Mouse (Mus musculus) embryonic facial prominence, embryonic 11.5 days (tissue): Measurements from ENCODE around the gene A930017K11Rik. TPM values are rescaled to one million over a fixed set of nuclear protein-coding genes. Genes with fewer than 3 reads are reported as not detected.

Experiments used
- ATAC-seq: fragments of 200-750 bp; cut with Nextera tagmentation; replicated peaks from 2 replicates; pipeline ENCODE4 v1.8.0; 2017; ENCODE audit warnings: low read depth; ENCODE audit not compliant: insufficient number of reproducible peaks, low FRiP score, low TSS enrichment
- DNase-seq: peaks from one replicate; pipeline ENCODE4 v3.0.0-alpha.2; 2015; ENCODE audit warnings: low spot score
- H3K27ac ChIP-seq: fragments of 300-500 bp; sonication (generic); replicated peaks from 2 replicates; pipeline ENCODE4 v1.5.1; 2014; ENCODE audit warnings: mild to moderate bottlenecking, low read depth, low read length, control low read depth
- H3K27me3 ChIP-seq: fragments of 300-500 bp; sonication (generic); 2 replicates; pipeline ENCODE4 v1.6.1; 2014; ENCODE audit warnings: mild to moderate bottlenecking, low read length, moderate library complexity, mixed read lengths; ENCODE audit not compliant: control insufficient read depth, insufficient read depth
- H3K36me3 ChIP-seq: fragments of 300-500 bp; sonication (generic); replicated peaks from 2 replicates; pipeline ENCODE4 v1.6.1; 2014; ENCODE audit warnings: low read depth, mild to moderate bottlenecking, low read length, moderate library complexity, mixed read lengths; ENCODE audit not compliant: control insufficient read depth, insufficient read depth
- H3K4me1 ChIP-seq: fragments of 300-500 bp; sonication (generic); 2 replicates; pipeline ENCODE4 v1.6.1; 2014; ENCODE audit warnings: low read length, mixed read lengths; ENCODE audit not compliant: control insufficient read depth, insufficient read depth
- H3K4me2 ChIP-seq: fragments of 300-500 bp; sonication (generic); 2 replicates; pipeline ENCODE4 v1.6.1; 2014; ENCODE audit warnings: low read depth, mild to moderate bottlenecking, control low read depth, low read length, moderate library complexity
- H3K4me3 ChIP-seq: fragments of 300-500 bp; sonication (generic); 2 replicates; pipeline ENCODE4 v1.5.1; 2014; ENCODE audit warnings: low read depth, low read length, control low read depth
- H3K9ac ChIP-seq: fragments of 300-500 bp; sonication (generic); replicated peaks from 2 replicates; pipeline ENCODE4 v1.6.1; 2014; ENCODE audit warnings: mild to moderate bottlenecking, control low read depth, low read length
- H3K9me3 ChIP-seq: fragments of 300-500 bp; sonication (generic); replicated peaks from 2 replicates; pipeline ENCODE4 v1.6.1; 2016; ENCODE audit warnings: mild to moderate bottlenecking, low read length, inconsistent platforms, mixed read lengths; ENCODE audit not compliant: control insufficient read depth
- WGBS: fragments of 180-500 bp; shearing (Covaris S2); extraction: QIAGEN DNeasy Blood & Tissue Kit; methylation state at CpG from one replicate; pipeline ENCODE4 v1.1.7; 2014; 5-methylcytosine and 5-hydroxymethylcytosine counted together
- polyA plus RNA-seq: library from polyadenylated mRNA; unstranded; fragments of >200 nt; fragmentation: Nextera tagmentation; extraction: Ambion mirVana; gene quantifications from 2 replicates; pipeline ENCODE4 v1.2.1, GENCODE M21; 2014

Gene A930017K11Rik
- polyA plus RNA-seq, 1 experiment from 2014 or later: 0.49 TPM

DNA sequence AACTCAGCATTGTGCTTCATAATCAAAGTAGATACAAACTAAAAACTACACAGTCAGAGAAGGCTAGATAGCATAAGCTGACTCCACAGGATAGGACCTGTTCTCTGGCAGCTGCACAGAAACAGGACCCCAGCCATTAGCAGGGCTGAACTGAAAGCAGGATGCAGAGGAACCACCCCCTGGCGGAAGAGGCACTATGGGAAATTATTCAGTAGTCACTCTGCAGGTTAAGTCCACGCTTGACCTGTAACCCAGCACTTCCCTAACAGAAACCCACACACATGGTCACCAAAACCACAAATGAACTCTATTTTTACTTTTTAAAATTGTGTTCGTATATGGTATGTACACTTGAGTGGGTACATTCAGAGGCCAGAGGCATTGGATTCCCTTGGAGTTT lies 49.3 kb downstream of the A930017K11Rik start:
- Histone ChIP-seq H3K4me2 (no peak overlapping the region), H3K9me3 (no peaks in the 10 kb centered on the region), H3K4me1 (no peaks in the 10 kb centered on the region), H3K27ac (no peak overlapping the region), H3K9ac (no peak overlapping the region), H3K27me3 (no peaks in the 10 kb centered on the region), H3K4me3 (no peak overlapping the region), H3K36me3 (no peaks in the 10 kb centered on the region; the same call in 1 of the 2 replicates)
- DNase-seq (no peak), ATAC-seq (no peak)
- 80% methylated on average over 3 of the region's 3 CpGs for WGBS

- H3K27me3 ChIP-seq: no peaks in the 10 kb centered on the region
- no peaks in the 10 kb centered on the region for H3K9me3 ChIP-seq
- H3K27ac ChIP-seq: no peak overlapping the region
- WGBS: 90% methylated on average over 1 of the region's 1 CpGs
- H3K4me2 ChIP-seq: no peak overlapping the region
- no peak overlapping the region for H3K4me3 ChIP-seq
- no peak for DNase-seq
- no peak for ATAC-seq
- no peaks in the 10 kb centered on the region for H3K4me1 ChIP-seq
- H3K36me3 ChIP-seq: no peaks in the 10 kb centered on the region; the same call in 1 of the 2 replicates
- H3K9ac ChIP-seq: no peak overlapping the region
These were observed 52.2 kb downstream of the A930017K11Rik start for GRCm38 (mm10) chr17:25900193-25900592.

Other genes with a start within 250 kb of the A930017K11Rik start
- gene Gng13, start 235.4 kb downstream of the A930017K11Rik start, polyA plus RNA-seq: 1.7 and 2.4 TPM in 2 replicates
- gene Chtf18, start 225.1 kb downstream of the A930017K11Rik start, polyA plus RNA-seq: 17.7 and 21.2 TPM in 2 replicates
- gene Rpusd1, start 224.9 kb downstream of the A930017K11Rik start, polyA plus RNA-seq: 18.7 and 19.4 TPM in 2 replicates
- gene Mslnl, start 216.5 kb downstream of the A930017K11Rik start, polyA plus RNA-seq: 0.10 TPM in 1 of 2 replicates, not detected in the other
- 0.63 TPM in 1 of 2 replicates, not detected in the other for gene Msln, start 198.2 kb downstream of the A930017K11Rik start, polyA plus RNA-seq
- gene Narfl, start 178.8 kb downstream of the A930017K11Rik start, polyA plus RNA-seq: 23.8 and 24.5 TPM in 2 replicates
- 58.7 and 61.1 TPM in 2 replicates for gene Haghl, start 166.9 kb downstream of the A930017K11Rik start, polyA plus RNA-seq
- not detected in 2 replicates for gene Ccdc78, start 166.0 kb downstream of the A930017K11Rik start, polyA plus RNA-seq
- gene Fam173a, start 159.7 kb downstream of the A930017K11Rik start, polyA plus RNA-seq: 58.4 and 62.9 TPM in 2 replicates
- gene AC134908.4, start 156.9 kb downstream of the A930017K11Rik start, polyA plus RNA-seq: not detected in 2 replicates
- gene Metrn, start 155.4 kb downstream of the A930017K11Rik start, polyA plus RNA-seq: 13.4 and 15.6 TPM in 2 replicates
- 3.9 and 4.2 TPM in 2 replicates for gene Fbxl16, start 143.5 kb downstream of the A930017K11Rik start, polyA plus RNA-seq
- 24.5 and 26.9 TPM in 2 replicates for gene Wdr24, start 128.9 kb downstream of the A930017K11Rik start, polyA plus RNA-seq
- gene Jmjd8, start 123.7 kb downstream of the A930017K11Rik start, polyA plus RNA-seq: 42.0 and 47.7 TPM in 2 replicates
- 323 and 352 TPM in 2 replicates for gene Stub1, start 119.2 kb downstream of the A930017K11Rik start, polyA plus RNA-seq
- 1.1 and 1.5 TPM in 2 replicates for gene Rhbdl1, start 115.3 kb downstream of the A930017K11Rik start, polyA plus RNA-seq
- 0.36 and 1.2 TPM in 2 replicates for gene Gm20683, start 110.8 kb downstream of the A930017K11Rik start, polyA plus RNA-seq
- 7.1 and 9.7 TPM in 2 replicates for gene Rhot2, start 107.7 kb downstream of the A930017K11Rik start, polyA plus RNA-seq
- gene Wdr90, start 91.1 kb downstream of the A930017K11Rik start, polyA plus RNA-seq: 14.7 and 15.1 TPM in 2 replicates
- gene Mcrip2, start 83.8 kb downstream of the A930017K11Rik start, polyA plus RNA-seq: 7.3 and 9.5 TPM in 2 replicates
- gene Mettl26, start 77.5 kb downstream of the A930017K11Rik start, polyA plus RNA-seq: 49.8 and 63.3 TPM in 2 replicates
- 0.63 and 0.87 TPM in 2 replicates for gene Wfikkn1, start 71.7 kb downstream of the A930017K11Rik start, polyA plus RNA-seq
- 17.6 and 18.7 TPM in 2 replicates for gene Rab40c, start 32.8 kb downstream of the A930017K11Rik start, polyA plus RNA-seq
- gene Pigq, start 7.6 kb downstream of the A930017K11Rik start, polyA plus RNA-seq: 40.2 and 41.4 TPM in 2 replicates
- gene Nhlrc4, start 7.6 kb downstream of the A930017K11Rik start, polyA plus RNA-seq: 0.15 TPM in 1 of 2 replicates, not detected in the other
- 17.4 and 20.2 TPM in 2 replicates for gene Capn15, start 33.2 kb upstream of the A930017K11Rik start, polyA plus RNA-seq
- 12.9 and 16.1 TPM in 2 replicates for gene Rab11fip3, start 117.0 kb upstream of the A930017K11Rik start, polyA plus RNA-seq
- gene Decr2, start 137.8 kb upstream of the A930017K11Rik start, polyA plus RNA-seq: 18.8 and 19.0 TPM in 2 replicates
- 91.2 and 104 TPM in 2 replicates for gene Nme4, start 143.0 kb upstream of the A930017K11Rik start, polyA plus RNA-seq
- 0.48 and 0.92 TPM in 2 replicates for gene Tmem8, start 160.7 kb upstream of the A930017K11Rik start, polyA plus RNA-seq
- 250 and 261 TPM in 2 replicates for gene Mrpl28, start 170.9 kb upstream of the A930017K11Rik start, polyA plus RNA-seq
- 12.8 and 17.9 TPM in 2 replicates for gene Axin1, start 186.1 kb upstream of the A930017K11Rik start, polyA plus RNA-seq
- gene Pdia2, start 246.5 kb upstream of the A930017K11Rik start, polyA plus RNA-seq: 0.48 and 0.64 TPM in 2 replicates